Mouse (Mus musculus) kidney, postnatal 25 days (tissue): ENCODE results near the gene Gm5414.

Source experiments
- DNase-seq, 2 experiments: peaks; one replicate each; pipeline ENCODE4 v3.0.0; 2021; ENCODE audit warnings: mixed read lengths in 2 of 2

Gm5414 gene

GRCm38 (mm10) chr15:101627884-101628283 is at the start of gene Gm5414:
TSS of gene Gm5414 (minus strand) at chr15:101628188.
- no peak for DNase-seq

DNA sequence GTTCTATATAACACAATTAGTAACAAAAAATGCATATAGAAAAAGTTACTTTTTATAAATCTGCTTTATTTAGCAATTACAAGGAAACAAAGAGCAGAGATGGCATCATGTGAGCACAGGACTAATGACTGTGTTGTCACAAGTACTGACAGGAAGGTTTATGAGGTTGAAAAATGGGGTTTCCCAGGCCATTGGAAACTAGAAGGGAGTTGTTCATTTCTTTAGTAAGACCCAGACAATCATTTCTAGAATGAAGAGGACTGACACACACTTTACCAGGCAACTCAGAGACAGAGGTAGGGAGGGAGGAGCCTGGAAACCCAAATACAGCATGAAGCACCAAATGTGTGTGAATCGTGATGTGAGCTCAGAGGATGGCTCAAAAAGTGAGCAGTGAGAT is 48.0 kb upstream of the Gm5414 start:
- DNase-seq: no peak

GRCm38 (mm10) chr15:101652736-101653265 is 24.8 kb upstream of the Gm5414 start:
- DNase-seq: no peak

- no peak for DNase-seq
Measured at GRCm38 (mm10) chr15:101647280-101647679, 19.3 kb upstream of the Gm5414 start, which contains the start of gene Gm5478. TSS of gene Gm5478 (minus strand) at chr15:101647380.

GRCm38 (mm10) chr15:101599123-101599522 is 28.9 kb downstream of the Gm5414 start:
- DNase-seq: no peak

GRCm38 (mm10) chr15:101588216-101588615 is 39.8 kb downstream of the Gm5414 start:
- peak in 1 of 2 experiments; percentile 19 for DNase-seq

GRCm38 (mm10) chr15:101584456-101584855 is 43.5 kb downstream of the Gm5414 start:
- no peak for DNase-seq

DNA sequence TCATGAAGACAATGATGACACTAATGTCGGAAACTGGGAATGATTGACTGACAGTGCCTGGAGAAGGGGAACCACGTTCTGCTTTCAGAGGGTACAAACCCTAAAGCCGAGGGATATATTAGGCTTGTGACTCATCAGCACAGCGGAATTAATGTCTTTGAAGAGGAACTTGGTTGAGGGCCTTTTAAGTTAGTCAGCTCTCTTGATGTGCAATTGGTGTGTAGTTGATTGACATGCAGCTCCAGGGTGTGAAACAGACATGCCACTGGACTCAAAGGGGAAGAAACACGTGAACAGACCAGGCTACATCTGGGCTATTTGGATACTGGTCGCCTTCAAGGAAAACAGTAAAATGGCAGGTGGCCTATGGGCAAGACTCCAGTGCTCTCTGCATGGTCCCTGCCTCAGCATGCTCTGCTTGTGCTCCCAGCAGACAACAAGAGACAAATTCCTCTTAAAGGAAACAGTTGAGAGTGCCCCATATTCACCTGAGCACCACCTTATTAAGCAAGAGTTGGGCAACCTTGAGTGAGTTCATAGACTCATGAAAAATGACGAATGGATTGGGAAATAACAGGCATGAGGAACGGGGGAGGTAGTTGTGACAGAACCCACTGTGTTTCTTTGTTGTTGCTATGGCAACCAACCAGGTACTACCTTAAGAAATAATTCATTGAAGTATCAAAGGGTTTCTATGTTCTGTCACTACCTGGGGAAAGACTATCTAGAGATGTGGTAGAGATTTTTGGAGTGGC is 44.6 kb downstream of the Gm5414 start:
- no peak for DNase-seq

- DNase-seq: peak in 1 of 2 experiments; percentile 0
Measured at GRCm38 (mm10) chr15:101581701-101582100, 46.3 kb downstream of the Gm5414 start.

- no peak for DNase-seq
Measured at GRCm38 (mm10) chr15:101575506-101575905, 52.5 kb downstream of the Gm5414 start.
